Mouse (Mus musculus): Measurements from ENCODE around the gene Vmn2r71. TPM values are rescaled to one million over a fixed set of nuclear protein-coding genes. Genes with fewer than 3 reads are reported as not detected.

Vmn2r71 gene
- not detected in 2 replicates for polyA plus RNA-seq (2015; fragmentation: Nextera tagmentation; extraction: Ambion mirVana)

GRCm38 (mm10) chr7:85562787-85563186, at the start of gene Vmn2r71:
TSS of gene Vmn2r71 (plus strand) at chr7:85563087.
- 79% methylated on average over 5 of the region's 5 CpGs for WGBS
- no peak within 1 kb of the TSS for H3K9ac ChIP-seq (ENCODE audit: low read depth, low read length)
- no peaks in the 10 kb centered on the region for H3K9me3 ChIP-seq (ENCODE audit: control insufficient read depth, low read length)
- no peaks in the 10 kb centered on the region for H3K27me3 ChIP-seq (replicated peaks; ENCODE audit: control insufficient read depth, insufficient read depth, low read length)
- no peak within 1 kb of the TSS for H3K4me3 ChIP-seq (ENCODE audit: low read length)
- H3K4me1 ChIP-seq (ENCODE audit: control insufficient read depth, insufficient read depth, low read depth, low read length) = no peaks in the 10 kb centered on the region
- H3K27ac ChIP-seq (ENCODE audit: low read depth, low read length) = no peak within 1 kb of the TSS
- no peak within 1 kb of the TSS for H3K4me2 ChIP-seq (ENCODE audit: low read length)
- no peak for ATAC-seq
- no peaks in the 10 kb centered on the region for H3K36me3 ChIP-seq (ENCODE audit: control insufficient read depth, insufficient read depth, low read length)

GRCm38 (mm10) chr7:85542108-85542507, 20.8 kb upstream of the Vmn2r71 start:
- H3K27me3 ChIP-seq (replicated peaks; ENCODE audit: control insufficient read depth, insufficient read depth, low read length) = no peaks in the 10 kb centered on the region
- no peak for ATAC-seq
- H3K27ac ChIP-seq (ENCODE audit: low read depth, low read length) = no peak overlapping the region
- no peaks in the 10 kb centered on the region for H3K36me3 ChIP-seq (ENCODE audit: control insufficient read depth, insufficient read depth, low read length)
- H3K4me3 ChIP-seq (ENCODE audit: low read length) = no peak overlapping the region
- no peak overlapping the region for H3K4me2 ChIP-seq (ENCODE audit: low read length)
- no peaks in the 10 kb centered on the region for H3K4me1 ChIP-seq (ENCODE audit: control insufficient read depth, insufficient read depth, low read depth, low read length)
- 96% methylated on average over 2 of the region's 2 CpGs for WGBS
- H3K9me3 ChIP-seq (ENCODE audit: control insufficient read depth, low read length) = no peaks in the 10 kb centered on the region
- H3K9ac ChIP-seq (ENCODE audit: low read depth, low read length) = no peak overlapping the region

- Histone ChIP-seq H3K27ac (ENCODE audit: low read depth, low read length) (no peak overlapping the region), H3K4me1 (ENCODE audit: control insufficient read depth, insufficient read depth, low read depth, low read length) (no peaks in the 10 kb centered on the region), H3K9ac (ENCODE audit: low read depth, low read length) (no peak overlapping the region), H3K4me2 (ENCODE audit: low read length) (no peak overlapping the region), H3K36me3 (ENCODE audit: control insufficient read depth, insufficient read depth, low read length) (no peaks in the 10 kb centered on the region), H3K27me3 (replicated peaks; ENCODE audit: control insufficient read depth, insufficient read depth, low read length) (no peaks in the 10 kb centered on the region), H3K4me3 (ENCODE audit: low read length) (no peak overlapping the region), H3K9me3 (ENCODE audit: control insufficient read depth, low read length) (no peaks in the 10 kb centered on the region)
- ATAC-seq = no peak
- WGBS = 56% methylated on average over 2 of the region's 2 CpGs
Measured at GRCm38 (mm10) chr7:85543118-85543517, 19.8 kb upstream of the Vmn2r71 start.

GRCm38 (mm10) chr7:85569092-85569491, 6.2 kb downstream of the Vmn2r71 start, which contains the start of gene Vmn2r70:
TSS of gene Vmn2r70 (minus strand) at chr7:85569192.
- H3K27me3 ChIP-seq (replicated peaks; ENCODE audit: control insufficient read depth, insufficient read depth, low read length) = no peaks in the 10 kb centered on the region
- no peaks in the 10 kb centered on the region for H3K36me3 ChIP-seq (ENCODE audit: control insufficient read depth, insufficient read depth, low read length)
- H3K9ac ChIP-seq (ENCODE audit: low read depth, low read length) = no peak within 1 kb of the TSS
- ATAC-seq = no peak
- WGBS = 83% methylated on average over 2 of the region's 2 CpGs
- no peaks in the 10 kb centered on the region for H3K4me1 ChIP-seq (ENCODE audit: control insufficient read depth, insufficient read depth, low read depth, low read length)
- no peaks in the 10 kb centered on the region for H3K9me3 ChIP-seq (ENCODE audit: control insufficient read depth, low read length)
- no peak within 1 kb of the TSS for H3K4me3 ChIP-seq (ENCODE audit: low read length)
- no peak within 1 kb of the TSS for H3K27ac ChIP-seq (ENCODE audit: low read depth, low read length)
- no peak within 1 kb of the TSS for H3K4me2 ChIP-seq (ENCODE audit: low read length)

Other genes with a start within 250 kb of the Vmn2r71 start
- not detected in 2 replicates for gene Vmn2r69, start 147.2 kb upstream of the Vmn2r71 start, polyA plus RNA-seq (2015; fragmentation: Nextera tagmentation; extraction: Ambion mirVana)
- gene Vmn2r70, start 6.1 kb downstream of the Vmn2r71 start, polyA plus RNA-seq (2015; fragmentation: Nextera tagmentation; extraction: Ambion mirVana) = not detected in 2 replicates
- gene Vmn2r72, start 192.0 kb downstream of the Vmn2r71 start, polyA plus RNA-seq (2015; fragmentation: Nextera tagmentation; extraction: Ambion mirVana) = not detected in 2 replicates

Measured in hindbrain, embryonic 16.5 days (tissue).